Mouse (Mus musculus): ENCODE results near the gene Ebpl.

- no peak for TF ChIP-seq POLR2A (IDR thresholded peaks at IDR 0.05; ENCODE audit: insufficient read length, low read depth)
- no peak for TF ChIP-seq USF1 (IDR thresholded peaks at IDR 0.05; ENCODE audit: low read depth)
- no peak for TF ChIP-seq POLR2AphosphoS2 (IDR thresholded peaks at IDR 0.05; ENCODE audit: insufficient read length, low read depth)
- no peak for TF ChIP-seq SRF (IDR thresholded peaks at IDR 0.05; ENCODE audit: control insufficient read depth, insufficient read length, low read depth)
Observed at GRCm38 (mm10) chr14:61330996-61331561, 29.2 kb downstream of the Ebpl start.

Measured in myocyte (in vitro differentiated cells).